Mouse (Mus musculus) hematopoietic stem cell, adult 5-6 weeks (primary cell): Measurements from ENCODE around the gene Cox6a2. TPM values are rescaled to one million over a fixed set of nuclear protein-coding genes. Genes with fewer than 3 reads are reported as not detected.

Experiments
- ATAC-seq, 2 experiments: fragments of 125-278 bp in 1 of 2; replicated peaks in 1 of 2; 2 replicates each; pipeline ENCODE4 v1.8.0; 2016 to 2017; ENCODE audit warnings: inconsistent platforms in 2 of 2, mild to moderate bottlenecking in 2 of 2, moderate number of reproducible peaks in 2 of 2, low read depth in 1 of 2, moderate TSS enrichment in 1 of 2; ENCODE audit not compliant: low FRiP score in 2 of 2, poor library complexity in 2 of 2, severe bottlenecking in 2 of 2, insufficient read depth in 1 of 2, low TSS enrichment in 1 of 2
- total RNA-seq: library from RNA; stranded (forward); fragments of 172-1452, 232-1000 nt; gene quantifications from 2 replicates; pipeline ENCODE4 v1.2.3, GENCODE M21; 2017

The Cox6a2 gene
- total RNA-seq, 1 experiment from 2014 or later = 4.7 TPM

GRCm38 (mm10) chr7:128237593-128237926, 31.4 kb upstream of the Cox6a2 start:
- no peak for ATAC-seq

- peak; percentile 6 to 24; a peak in 1 of 4 replicates for ATAC-seq
Observed at GRCm38 (mm10) chr7:128236856-128237592, 30.8 kb upstream of the Cox6a2 start, which contains the start of gene Armc5. Armc5 (plus strand) TSS chr7:128237342.

GRCm38 (mm10) chr7:128236426-128236825, 30.2 kb upstream of the Cox6a2 start:
- ATAC-seq = no peak

- ATAC-seq = no peak
Observed at GRCm38 (mm10) chr7:128235481-128235880, 29.3 kb upstream of the Cox6a2 start.

- ATAC-seq = no peak
Observed at GRCm38 (mm10) chr7:128234796-128235195, 28.6 kb upstream of the Cox6a2 start.

- ATAC-seq = no peak
Observed at GRCm38 (mm10) chr7:128231741-128232140, 25.6 kb upstream of the Cox6a2 start.

- no peak for ATAC-seq
Observed at GRCm38 (mm10) chr7:128220936-128221335, 14.7 kb upstream of the Cox6a2 start.

GRCm38 (mm10) chr7:128219952-128220351, 13.8 kb upstream of the Cox6a2 start:
- ATAC-seq = no peak

- no peak for ATAC-seq
Observed at GRCm38 (mm10) chr7:128209826-128210225, 3.6 kb upstream of the Cox6a2 start.

- peak; percentile 75; a peak in 3 of 4 replicates for ATAC-seq
Observed at GRCm38 (mm10) chr7:128208187-128208586, 2.0 kb upstream of the Cox6a2 start.

- ATAC-seq = no peak
Observed at GRCm38 (mm10) chr7:128205695-128206094, 492 bp downstream of the Cox6a2 start.

- ATAC-seq = no peak
Observed at GRCm38 (mm10) chr7:128204179-128204578, 2.0 kb downstream of the Cox6a2 start.

- ATAC-seq = no peak
Observed at GRCm38 (mm10) chr7:128203071-128203470, 3.1 kb downstream of the Cox6a2 start.

- no peak for ATAC-seq
Observed at GRCm38 (mm10) chr7:128201607-128202006, 4.6 kb downstream of the Cox6a2 start.

GRCm38 (mm10) chr7:128181691-128182090, 24.5 kb downstream of the Cox6a2 start:
- no peak for ATAC-seq

- ATAC-seq = 0 out of 4 replicates have a peak, but pooled peaks of 1 of the 2 experiments have one; percentile 12
Observed at GRCm38 (mm10) chr7:128180546-128180945, 25.6 kb downstream of the Cox6a2 start.

GRCm38 (mm10) chr7:128180126-128180525, 26.1 kb downstream of the Cox6a2 start:
- ATAC-seq = peak; percentile 70 to 79

- ATAC-seq = no peak
Observed at GRCm38 (mm10) chr7:128178385-128178784, 27.8 kb downstream of the Cox6a2 start.

GRCm38 (mm10) chr7:128169996-128170395, 36.2 kb downstream of the Cox6a2 start:
- ATAC-seq = no peak
